ENCODE assay signal across 9 mouse cellular contexts in genomic region chr12:53248101-53248727, GRCm38 (mm10). TPM values are rescaled to one million over a fixed set of nuclear protein-coding genes. Genes with fewer than 3 reads are reported as not detected.
A peak's percentile ranks its signal among the peaks of the same experiment; 100 is the strongest.
DNase-seq lines count a peak whose midpoint lies in the region; ATAC-seq lines count a peak whose summit lies in the region.
"Had no signal": no experiment of that assay in that cellular context is flagged by ENCODE, and none has a peak within 500 bp of the region (broad histone marks: within the 10 kb centered on the region; RNA-seq: fewer than 3 reads in every experiment).

Npas3 (plus strand) TSS chr12:53248677.

- peaks cover 75% of the 10 kb centered on the region for H3K27me3 ChIP-seq in heart, embryonic 15.5 days
- H3K27me3 ChIP-seq in midbrain, embryonic 14.5 days (ENCODE audit: control insufficient read depth, insufficient read depth, low read length): peaks cover 6% of the 10 kb centered on the region; the same call in 1 of the 2 replicates

- H3K4me1 ChIP-seq in heart, embryonic 15.5 days (replicated peaks): peaks cover 36% of the 10 kb centered on the region
- H3K4me1 ChIP-seq in midbrain, embryonic 14.5 days (ENCODE audit: control insufficient read depth, insufficient read depth, low read length): peaks cover 32% of the 10 kb centered on the region

- H3K9me3 ChIP-seq in heart, embryonic 15.5 days (replicated peaks): no peaks in the 10 kb centered on the region
- H3K9me3 ChIP-seq in midbrain, embryonic 14.5 days (ENCODE audit: control insufficient read depth, low read length): no peaks in the 10 kb centered on the region

- no peaks in the 10 kb centered on the region for H3K36me3 ChIP-seq in heart, embryonic 15.5 days
- no peaks in the 10 kb centered on the region for H3K36me3 ChIP-seq in midbrain, embryonic 14.5 days (ENCODE audit: control insufficient read depth, insufficient read depth, low read length)

- peak; percentile 28 for DNase-seq in thymus, postnatal 4 days
- no peak for DNase-seq in thymus, postnatal 14 days
- peak; percentile 82 for DNase-seq in embryo, embryonic 9.5 days (ENCODE audit: extremely low spot score)
- peak; percentile 56 to 62 for DNase-seq in layer of hippocampus, postnatal 36 days
- peak; percentile 89 for DNase-seq in midbrain, embryonic 14.5 days
- DNase-seq in thymus, adult 18-20 months: no peak

- H3K4me2 ChIP-seq in heart, embryonic 15.5 days: peak within 1 kb of the TSS; percentile 99
- peak within 1 kb of the TSS; percentile 76 for H3K4me2 ChIP-seq in midbrain, embryonic 14.5 days (ENCODE audit: low read length)

- H3K4me3 ChIP-seq in heart, embryonic 15.5 days: peak within 1 kb of the TSS; percentile 62
- peak within 1 kb of the TSS; percentile 85 for H3K4me3 ChIP-seq in midbrain, embryonic 14.5 days (replicated peaks; ENCODE audit: low read depth, low read length)

- ATAC-seq in heart, embryonic 15.5 days (replicated peaks; ENCODE audit: insufficient number of reproducible peaks, insufficient read depth, low FRiP score, low read depth): no peak
- peak; percentile 73 for ATAC-seq in midbrain, embryonic 14.5 days (ENCODE audit: low FRiP score, low TSS enrichment)
- ATAC-seq in CD4-positive, CD25-positive, alpha-beta regulatory T cell, adult 4 months: no peak

- H3K9ac ChIP-seq in heart, embryonic 15.5 days: peak within 1 kb of the TSS; percentile 58
- H3K9ac ChIP-seq in midbrain, embryonic 14.5 days (replicated peaks; ENCODE audit: low read length): peak within 1 kb of the TSS; percentile 88

- under 1% methylated on average over 57 of the region's 62 CpGs for WGBS in heart, embryonic 15.5 days
- under 1% methylated on average over 59 of the region's 62 CpGs for WGBS in midbrain, embryonic 14.5 days

- H3K27ac ChIP-seq in heart, embryonic 15.5 days: no peak within 1 kb of the TSS
- H3K27ac ChIP-seq in midbrain, embryonic 14.5 days (replicated peaks; ENCODE audit: low read depth, low read length): peak within 1 kb of the TSS; percentile 93

RNA-seq across cellular contexts. Expression of gene Npas3, which starts in this region (rescaled TPM):
- polyA plus RNA-seq in heart, embryonic 15.5 days (2015; fragmentation: Nextera tagmentation; extraction: Ambion mirVana): 0.81 and 0.82 TPM in 2 replicates
- 10 to 100 TPM; 21.7 to 33.0 TPM for total RNA-seq in layer of hippocampus, postnatal 36 days (2021)
- polyA plus RNA-seq in midbrain, embryonic 14.5 days (2014; fragmentation: Nextera tagmentation; extraction: Ambion mirVana): 34.0 and 39.8 TPM in 2 replicates
- under 1 TPM in 1 of 2 experiments, not detected in 1; 0.15 TPM for polyA plus RNA-seq in CD4-positive, CD25-positive, alpha-beta regulatory T cell, adult 4 months (2017; shearing (Covaris generic))
- total RNA-seq: common myeloid progenitor, adult 5-6 weeks had no signal

Comparison
In these comparisons a context has a peak if more than half of its experiments do, and no peak if none do; other contexts are left out.
1. RNA of gene Npas3 (polyA plus RNA-seq): 34.0 to 39.8 TPM in midbrain, embryonic 14.5 days; 0.81 to 0.82 TPM in heart, embryonic 15.5 days and 0.15 TPM in CD4-positive, CD25-positive, alpha-beta regulatory T cell, adult 4 months; every median in the first group is over 10 times any median in the second.
2. DNase-seq: peak in thymus, postnatal 4 days (single experiment), embryo, embryonic 9.5 days (single experiment), layer of hippocampus, postnatal 36 days (2 of 2) and midbrain, embryonic 14.5 days (single experiment); none in thymus, postnatal 14 days (single experiment) and thymus, adult 18-20 months (0 of 2).